8 mouse cellular contexts compared by ENCODE assay signal in genomic region chr2:152020255-152020654, GRCm38 (mm10). TPM values are rescaled to one million over a fixed set of nuclear protein-coding genes. Genes with fewer than 3 reads are reported as not detected.
DNase-seq lines count a peak whose midpoint lies in the region; ATAC-seq and TF ChIP-seq lines count a peak whose summit lies in the region.

No protein-coding gene starts in this region.

- H3K27me3 ChIP-seq in heart, adult 2 months (ENCODE audit: control insufficient read depth, insufficient read depth, low read length), result no peaks in the 10 kb centered on the region
- H3K27me3 ChIP-seq in forebrain, embryonic 12.5 days, result no peaks in the 10 kb centered on the region
- H3K27me3 ChIP-seq in splenic B cell, adult 2 months (ENCODE audit: control insufficient read depth, insufficient read depth, low read length, poor library complexity, severe bottlenecking), result no peaks in the 10 kb centered on the region

- DNase-seq in heart, adult 2 months, result peak; percentile 28 to 62
- no peak for DNase-seq in heart, adult 9 months (ENCODE audit: low spot score in 2 of 2)
- peak; percentile 58 to 60 for DNase-seq in B cell, adult 2 months
- peak; percentile 76 to 77 for DNase-seq in layer of hippocampus, postnatal 10 days (ENCODE audit: low spot score in 2 of 2)
- DNase-seq in mesoderm, embryonic 11.5 days (ENCODE audit: low read depth, low spot score), result peak; percentile 73
- DNase-seq in splenic B cell, adult 2 months (ENCODE audit: low read depth, low spot score), result peak; percentile 56

- H3K4me1 ChIP-seq in heart, adult 2 months (ENCODE audit: control insufficient read depth, insufficient read depth, low read length), result no peaks in the 10 kb centered on the region; the same call in 1 of the 2 replicates
- H3K4me1 ChIP-seq in bone marrow macrophage, adult 2 months (ENCODE audit: control insufficient read depth, insufficient read depth, low read length), result no peaks in the 10 kb centered on the region
- H3K4me1 ChIP-seq in forebrain, embryonic 12.5 days, result peaks cover 5% of the 10 kb centered on the region; the same call in 1 of the 2 replicates

- no peak overlapping the region for H3K4me2 ChIP-seq in forebrain, embryonic 12.5 days

- H3K9ac ChIP-seq in heart, adult 2 months (ENCODE audit: low read depth, low read length), result no peak overlapping the region
- H3K9ac ChIP-seq in forebrain, embryonic 12.5 days, result no peak overlapping the region

- no peak for TF ChIP-seq POLR2A in heart, adult 2 months (IDR thresholded peaks at IDR 0.05; ENCODE audit: insufficient read depth, low read depth, low read length)
- TF ChIP-seq POLR2A in bone marrow macrophage, adult 2 months (IDR thresholded peaks at IDR 0.05; ENCODE audit: borderline replicate concordance, low read depth, low read length), result no peak

- no peaks in the 10 kb centered on the region for H3K9me3 ChIP-seq in forebrain, embryonic 12.5 days

- H3K36me3 ChIP-seq in heart, adult 2 months (ENCODE audit: control insufficient read depth, insufficient read depth, low read length), result no peaks in the 10 kb centered on the region
- no peaks in the 10 kb centered on the region for H3K36me3 ChIP-seq in forebrain, embryonic 12.5 days (replicated peaks)
- H3K36me3 ChIP-seq in splenic B cell, adult 2 months (ENCODE audit: control insufficient read depth, insufficient read depth, low read length, poor library complexity, severe bottlenecking), result no peaks in the 10 kb centered on the region

- no peak for TF ChIP-seq EP300 in heart, adult 2 months (IDR thresholded peaks at IDR 0.05; ENCODE audit: insufficient read depth, low read depth, low read length)

- H3K27ac ChIP-seq in heart, adult 2 months, result no peak overlapping the region
- H3K27ac ChIP-seq in bone marrow macrophage, adult 2 months (ENCODE audit: insufficient read depth, low read depth, low read length), result no peak overlapping the region
- no peak overlapping the region for H3K27ac ChIP-seq in forebrain, embryonic 12.5 days

- TF ChIP-seq CTCF in heart, adult 2 months (IDR thresholded peaks at IDR 0.05), result peak; percentile 86
- peak; percentile 58 for TF ChIP-seq CTCF in bone marrow macrophage, adult 2 months (IDR thresholded peaks at IDR 0.05; ENCODE audit: low read depth, low read length)

- intact Hi-C loops in heart, adult 2 months (cut with DNase I), result no loop called here

- H3K4me3 ChIP-seq in heart, adult 2 months, result no peak overlapping the region
- H3K4me3 ChIP-seq in bone marrow macrophage, adult 2 months (ENCODE audit: insufficient read depth, low read length), result no peak overlapping the region
- H3K4me3 ChIP-seq in forebrain, embryonic 12.5 days (replicated peaks), result no peak overlapping the region

- H3K79me2 ChIP-seq in heart, adult 2 months (replicated peaks; ENCODE audit: control insufficient read depth, insufficient read depth, low read length), result no peaks in the 10 kb centered on the region

- ATAC-seq in forebrain, embryonic 12.5 days (ENCODE audit: low FRiP score), result peak; percentile 55

- 23% methylated on average over 6 of the region's 6 CpGs for WGBS in heart, adult 2 months
- 30% methylated on average over 6 of the region's 6 CpGs for WGBS in forebrain, embryonic 12.5 days

RNA-seq across cellular contexts. Expression of gene Slc52a3, which starts 23.9 kb away (rescaled TPM):
- total RNA-seq in heart, adult 2 months (2021), result 1 to 10 TPM; 1.8 to 3.4 TPM
- 2.5 and 2.8 TPM in 2 replicates for polyA plus RNA-seq in heart, adult 2 months (2012; rRNA removed)
- polyA plus RNA-seq in bone marrow macrophage, adult 2 months (2012; ENCODE audit: insufficient read depth, insufficient read length, missing spikeins), result 0.83 and 1.4 TPM in 2 replicates
- polyA plus RNA-seq in forebrain, embryonic 12.5 days (2016; fragmentation: Nextera tagmentation; extraction: Ambion mirVana), result 0.54 and 0.78 TPM in 2 replicates
- total RNA-seq in layer of hippocampus, postnatal 10 days (2021), result 1 to 10 TPM; 3.1 TPM

RNA-seq across cellular contexts. Expression of gene Fam110a, which starts 40.2 kb away (rescaled TPM):
- total RNA-seq in heart, adult 2 months (2021), result 1 to 10 TPM; 4.3 to 4.7 TPM
- 6.6 and 7.2 TPM in 2 replicates for polyA plus RNA-seq in heart, adult 2 months (2012; rRNA removed)
- polyA plus RNA-seq in bone marrow macrophage, adult 2 months (2012; ENCODE audit: insufficient read depth, insufficient read length, missing spikeins), result 19.9 and 20.5 TPM in 2 replicates
- polyA plus RNA-seq in forebrain, embryonic 12.5 days (2016; fragmentation: Nextera tagmentation; extraction: Ambion mirVana), result 90.2 and 96.2 TPM in 2 replicates
- total RNA-seq in layer of hippocampus, postnatal 10 days (2021), result 10 to 100 TPM in 1 of 2 experiments, 1 to 10 TPM in 1; 9.0 to 11.1 TPM

Comparison
In these comparisons a context has a peak if more than half of its experiments do, and no peak if none do; other contexts are left out.
1. DNase-seq: peak in heart, adult 2 months (2 of 2), B cell, adult 2 months (2 of 2), layer of hippocampus, postnatal 10 days (2 of 2), mesoderm, embryonic 11.5 days (single experiment) and splenic B cell, adult 2 months (single experiment); none in heart, adult 9 months (0 of 2).